Mouse (Mus musculus) embryo, embryonic 10 days (tissue): ENCODE data around the gene Mc3r.

ENCODE experiments used
- DNase-seq: peaks from one replicate; pipeline ENCODE4 v3.0.0-alpha.2; 2015; ENCODE audit warnings: low spot score

The Mc3r gene

GRCm38 (mm10) chr2:172248106-172248764, at the start of gene Mc3r:
Mc3r (plus strand) TSS chr2:172248492.
- peak; percentile 81 for DNase-seq

GRCm38 (mm10) chr2:172201998-172202780, 46.1 kb upstream of the Mc3r start:
- DNase-seq = no peak

GRCm38 (mm10) chr2:172207003-172207402, 41.3 kb upstream of the Mc3r start:
- DNase-seq = peak; percentile 83

- DNase-seq = peak; percentile 16
Observed at GRCm38 (mm10) chr2:172213480-172213879, 34.8 kb upstream of the Mc3r start.

GRCm38 (mm10) chr2:172214336-172214735, 34.0 kb upstream of the Mc3r start:
- no peak for DNase-seq

- DNase-seq = peak; percentile 90
Observed at GRCm38 (mm10) chr2:172215508-172216162, 32.7 kb upstream of the Mc3r start.

- no peak for DNase-seq
Observed at GRCm38 (mm10) chr2:172216163-172216915, 32.0 kb upstream of the Mc3r start.

- DNase-seq = no peak
Observed at GRCm38 (mm10) chr2:172217886-172218285, 30.4 kb upstream of the Mc3r start.

GRCm38 (mm10) chr2:172219186-172219585, 29.1 kb upstream of the Mc3r start:
- no peak for DNase-seq

GRCm38 (mm10) chr2:172221656-172222393, 26.5 kb upstream of the Mc3r start:
- DNase-seq = peak; percentile 87

GRCm38 (mm10) chr2:172222394-172222785, 25.9 kb upstream of the Mc3r start:
- no peak for DNase-seq

- no peak for DNase-seq
Observed at GRCm38 (mm10) chr2:172222891-172223290, 25.4 kb upstream of the Mc3r start.

GRCm38 (mm10) chr2:172223451-172224200, 24.7 kb upstream of the Mc3r start:
- no peak for DNase-seq

GRCm38 (mm10) chr2:172226945-172227344, 21.3 kb upstream of the Mc3r start:
- peak; percentile 77 for DNase-seq

- no peak for DNase-seq
Observed at GRCm38 (mm10) chr2:172227808-172228207, 20.5 kb upstream of the Mc3r start.

GRCm38 (mm10) chr2:172229190-172229589, 19.1 kb upstream of the Mc3r start:
- DNase-seq = no peak

- no peak for DNase-seq
Observed at GRCm38 (mm10) chr2:172230126-172230525, 18.2 kb upstream of the Mc3r start.

GRCm38 (mm10) chr2:172238220-172238619, 10.1 kb upstream of the Mc3r start:
- no peak for DNase-seq

- peak; percentile 81 for DNase-seq
Observed at GRCm38 (mm10) chr2:172241031-172241430, 7.3 kb upstream of the Mc3r start.

- no peak for DNase-seq
Observed at GRCm38 (mm10) chr2:172245497-172245896, 2.8 kb upstream of the Mc3r start.

GRCm38 (mm10) chr2:172249336-172249735, 1.0 kb downstream of the Mc3r start:
- no peak for DNase-seq
